Mouse (Mus musculus): ENCODE data around the gene Phxr2.

Gene Phxr2

GRCm38 (mm10) chr10:99086029-99086428 is 40.1 kb downstream of the Phxr2 start:
- no peak for DNase-seq

- no peak for DNase-seq
These were observed 40.9 kb downstream of the Phxr2 start for GRCm38 (mm10) chr10:99085240-99085587.

GRCm38 (mm10) chr10:99084397-99085239 is 41.5 kb downstream of the Phxr2 start:
- DNase-seq: peak; percentile 94

- peak; percentile 47 for DNase-seq
These were observed 42.6 kb downstream of the Phxr2 start for GRCm38 (mm10) chr10:99083431-99084003.

- no peak for DNase-seq
These were observed 44.5 kb downstream of the Phxr2 start for GRCm38 (mm10) chr10:99081569-99081990.

GRCm38 (mm10) chr10:99078621-99079020 is 47.5 kb downstream of the Phxr2 start:
- DNase-seq: no peak

GRCm38 (mm10) chr10:99076113-99076895 is 49.8 kb downstream of the Phxr2 start:
- DNase-seq: no peak
